Mouse (Mus musculus): ENCODE measurements at regions not wholly inside any gene's neighbourhood (a gene's known extent, or its start where the extent isn't known, plus 50 kb on each side); places are given as distances from the start of the nearest gene placed in this dataset.
A peak's percentile ranks its signal among the peaks of the same experiment; 100 is the strongest.

GRCm38 (mm10) chr8:125367374-125367773 is 202.2 kb downstream of the Sipa1l2 start:
- DNase-seq, result no peak

DNA sequence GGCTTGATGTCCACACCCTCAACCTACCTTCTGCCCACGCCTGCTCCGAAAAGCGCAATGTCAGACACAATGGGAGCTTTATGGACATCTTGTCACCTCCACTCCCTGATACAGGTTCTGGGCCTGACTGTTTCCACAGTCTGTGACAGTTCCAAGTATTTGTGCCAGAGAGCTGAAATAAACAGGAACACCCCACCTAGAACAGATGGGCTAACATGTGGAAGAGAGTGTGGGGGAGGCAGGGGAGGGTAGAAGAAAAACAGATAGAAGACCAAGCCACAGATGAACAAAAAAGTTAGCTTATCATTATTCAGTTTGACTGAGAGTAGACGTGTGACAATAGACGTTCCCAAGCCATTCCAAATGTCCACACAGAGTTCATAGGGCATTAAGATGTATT is 204.6 kb downstream of the Sipa1l2 start:
- DNase-seq, result no peak

DNA sequence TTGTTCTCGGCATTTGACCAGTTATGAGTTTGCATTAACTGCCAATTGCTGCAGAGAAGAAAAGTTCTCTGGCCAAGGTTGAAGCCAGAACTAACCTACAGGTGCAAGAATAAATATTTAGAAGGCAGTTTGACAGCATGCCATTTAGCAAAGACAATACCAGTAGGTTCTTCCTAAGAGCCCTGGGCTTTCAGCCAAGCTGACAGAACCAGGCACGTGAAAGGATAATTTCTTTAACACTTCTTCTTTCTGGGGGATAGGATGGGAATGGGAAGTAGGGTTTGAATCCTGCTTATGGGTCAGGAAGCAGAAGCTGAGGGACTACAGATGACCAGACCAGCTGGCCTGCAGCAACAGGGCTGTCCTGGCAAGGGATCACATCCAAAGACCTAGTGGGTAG is 210.2 kb downstream of the Sipa1l2 start:
- DNase-seq, result no peak

- no peak for DNase-seq
Observed at GRCm38 (mm10) chr8:125357759-125358158, 211.8 kb downstream of the Sipa1l2 start.

- DNase-seq, result no peak
Observed at GRCm38 (mm10) chr8:125355059-125355509, 214.5 kb downstream of the Sipa1l2 start.

- DNase-seq, result no peak
Observed at GRCm38 (mm10) chr8:125352276-125352675, 217.3 kb downstream of the Sipa1l2 start.

DNA sequence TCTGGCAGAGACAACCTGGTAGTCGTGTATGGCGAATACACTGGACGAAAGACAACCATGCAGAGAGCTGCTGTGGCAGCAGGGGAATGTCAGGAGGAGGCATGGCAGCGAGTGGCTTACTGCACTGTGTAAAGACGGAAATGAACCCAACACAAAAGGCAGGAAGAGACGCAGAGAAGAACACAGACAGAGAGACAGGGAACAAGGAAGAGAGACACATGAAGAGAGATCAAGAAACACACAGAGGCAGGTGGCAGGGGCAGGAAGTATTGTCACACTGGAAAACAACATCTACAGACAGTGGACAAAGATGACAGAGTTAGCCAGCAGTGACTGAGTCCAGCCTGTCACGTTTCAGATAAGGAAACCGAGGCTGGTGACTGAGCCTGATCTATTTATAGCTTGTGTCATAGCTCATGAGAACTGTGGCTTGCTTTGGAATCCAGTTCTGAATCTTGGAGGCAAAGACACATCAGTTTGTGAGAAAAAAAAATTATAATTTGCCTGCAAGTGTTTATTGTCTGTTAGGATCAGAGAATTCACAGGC is 218.0 kb downstream of the Sipa1l2 start:
- no peak for DNase-seq

- no peak for DNase-seq
Observed at GRCm38 (mm10) chr8:125349290-125350025, 220.2 kb downstream of the Sipa1l2 start.

DNA sequence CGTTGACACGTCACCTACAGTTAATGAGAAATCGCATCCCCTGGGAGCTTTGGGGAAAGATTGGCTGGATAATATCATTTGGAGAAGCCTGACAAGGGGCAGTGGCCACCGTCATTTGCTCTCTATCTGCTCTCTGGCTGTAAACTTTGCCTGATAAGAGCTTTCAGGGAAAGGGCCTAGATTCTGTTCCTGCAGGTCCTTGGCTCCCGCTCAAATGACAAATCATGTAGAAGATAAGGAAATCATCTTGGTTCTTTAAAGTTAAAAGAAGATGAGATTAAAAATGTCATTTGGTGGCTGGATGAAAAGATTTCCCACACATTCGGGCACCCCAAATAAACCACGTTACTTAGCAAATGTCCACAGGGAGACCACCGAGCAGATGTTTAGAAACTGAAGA is 223.4 kb downstream of the Sipa1l2 start:
- no peak for DNase-seq

- DNase-seq, result no peak
Observed at GRCm38 (mm10) chr8:125345571-125345970, 224.0 kb downstream of the Sipa1l2 start.

GRCm38 (mm10) chr8:125343867-125344266 is 225.7 kb downstream of the Sipa1l2 start:
- DNase-seq, result no peak

DNA sequence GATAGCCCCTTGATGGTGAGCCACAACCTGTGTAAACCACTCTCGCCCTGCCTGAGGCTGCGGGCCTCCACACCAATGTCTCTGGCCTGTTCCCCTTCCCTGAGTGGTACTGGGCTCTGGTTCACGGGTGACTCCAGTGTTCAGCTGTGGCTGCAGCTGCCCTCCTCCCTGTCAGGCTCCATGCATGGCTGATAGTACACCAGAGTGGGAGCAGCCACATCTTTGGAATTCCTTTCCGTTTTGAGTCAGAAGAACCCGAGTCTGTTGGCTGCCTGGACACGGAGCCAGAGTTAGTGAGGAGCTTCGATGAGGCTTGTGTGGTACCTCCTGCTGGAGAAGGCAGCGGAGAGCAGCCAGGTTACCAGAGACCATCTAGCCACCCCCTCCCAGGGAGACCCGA is 227.1 kb downstream of the Sipa1l2 start:
- DNase-seq, result no peak

DNA sequence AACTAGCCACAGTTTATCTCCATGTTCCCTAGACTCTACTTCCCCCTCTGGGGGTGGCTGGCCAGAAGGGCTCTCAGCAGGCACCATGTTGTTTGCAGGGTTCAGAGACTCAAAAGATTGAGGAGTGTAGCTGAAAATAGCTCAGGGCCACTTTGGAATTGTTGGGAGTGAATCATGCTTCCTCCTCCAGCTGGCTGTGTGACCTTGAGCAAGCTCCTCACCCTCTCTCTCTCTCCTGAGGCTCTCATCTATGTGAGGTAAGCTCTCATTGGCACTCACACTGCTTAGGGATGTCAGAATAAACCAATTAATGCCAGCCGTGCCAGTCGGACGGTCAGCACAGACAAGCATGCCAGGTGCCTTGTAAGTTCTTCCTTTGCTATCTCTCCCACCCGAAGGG is 228.0 kb downstream of the Sipa1l2 start:
- DNase-seq, result peak; percentile 31

DNA sequence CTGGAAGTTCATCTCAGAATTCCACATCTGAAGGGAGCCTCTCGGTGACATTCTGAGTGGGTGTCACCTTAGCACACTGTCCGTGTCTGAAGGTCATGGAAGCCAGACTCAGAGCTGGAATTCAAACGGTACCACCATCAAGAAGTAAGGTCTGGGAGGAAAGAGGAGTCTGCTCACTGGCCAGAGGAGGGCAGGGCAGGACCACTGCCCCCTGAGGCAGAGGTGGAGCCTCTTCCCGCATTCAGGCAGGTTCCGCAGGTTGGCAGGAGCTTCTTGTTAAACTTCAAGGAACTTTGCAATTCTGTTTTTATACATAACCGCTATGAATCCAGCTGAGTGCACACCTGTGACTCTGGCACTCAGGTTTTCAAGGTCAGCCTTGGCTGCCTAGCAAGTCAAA is 231.4 kb downstream of the Sipa1l2 start:
- no peak for DNase-seq

DNA sequence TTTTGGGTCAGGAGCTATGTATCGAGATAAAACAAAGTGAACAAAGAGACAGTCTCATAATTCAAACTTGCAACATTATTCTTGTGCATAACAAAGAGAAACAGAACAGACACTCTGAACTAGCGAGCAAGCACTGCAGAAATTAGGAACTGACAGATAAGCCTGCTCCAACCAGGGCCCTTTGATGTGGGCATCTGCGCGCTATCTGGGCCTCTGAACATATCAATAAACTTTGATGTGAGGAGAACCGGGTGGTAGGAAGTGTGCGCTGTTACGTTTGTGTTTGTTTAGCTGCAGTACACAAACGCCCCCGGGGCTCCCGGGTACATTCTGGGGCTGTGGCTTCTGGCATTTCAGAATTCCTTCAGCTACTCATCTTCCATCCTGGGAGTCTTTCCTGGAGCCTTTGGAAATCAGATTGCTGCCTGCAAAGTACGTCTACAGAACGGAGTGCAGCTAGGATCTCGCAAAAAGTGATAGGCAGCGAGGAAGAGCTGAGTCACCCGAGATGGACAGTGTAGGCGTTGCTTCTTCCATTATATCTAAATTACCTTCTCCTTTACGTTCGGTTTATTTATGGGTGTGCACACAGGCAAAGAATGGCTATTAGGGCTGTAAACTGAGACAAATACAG is 232.0 kb downstream of the Sipa1l2 start:
- no peak for DNase-seq

DNA sequence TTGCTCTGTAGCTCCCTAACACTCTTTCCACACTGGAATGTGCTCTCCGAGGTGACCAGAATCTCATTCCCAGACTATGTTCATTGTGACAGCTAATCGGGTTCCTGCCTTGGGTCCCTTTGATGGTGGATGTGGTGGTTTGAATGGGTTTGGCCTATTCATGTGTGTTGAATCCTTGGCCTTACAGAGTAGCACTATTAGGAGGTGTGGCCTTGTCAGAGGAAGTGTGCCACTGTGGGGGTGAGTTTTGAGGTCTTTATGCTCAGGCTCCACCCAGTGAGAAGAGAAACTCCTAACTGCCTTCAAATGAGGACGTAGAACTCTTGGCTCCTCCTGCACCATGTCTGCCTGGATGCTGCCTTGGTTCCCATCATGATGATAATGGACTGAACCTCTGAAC is 232.8 kb downstream of the Sipa1l2 start:
- no peak for DNase-seq

GRCm38 (mm10) chr8:125335575-125336370 is 233.8 kb downstream of the Sipa1l2 start:
- no peak for DNase-seq

GRCm38 (mm10) chr8:125335171-125335570 is 234.4 kb downstream of the Sipa1l2 start:
- no peak for DNase-seq

DNA sequence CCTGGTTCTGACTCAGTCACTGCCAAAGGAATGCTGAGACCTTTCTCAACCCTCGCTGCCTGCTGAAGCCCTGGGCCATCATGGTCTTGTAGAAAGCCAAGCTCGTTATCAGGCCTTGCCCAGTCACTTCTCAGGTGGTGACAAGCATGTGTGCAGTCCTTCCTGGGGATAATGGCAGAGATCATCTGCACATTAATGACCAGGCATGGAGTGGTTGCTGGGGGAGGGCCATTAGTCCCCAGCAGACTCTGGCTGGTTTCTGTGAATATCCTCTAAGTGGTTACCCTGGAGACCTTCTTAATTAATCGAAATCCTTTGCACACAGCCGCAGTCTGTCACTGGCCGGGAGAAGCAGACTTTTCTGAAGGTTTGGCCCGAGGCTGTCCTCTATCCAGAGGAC is 239.0 kb downstream of the Sipa1l2 start:
- no peak for DNase-seq

DNA sequence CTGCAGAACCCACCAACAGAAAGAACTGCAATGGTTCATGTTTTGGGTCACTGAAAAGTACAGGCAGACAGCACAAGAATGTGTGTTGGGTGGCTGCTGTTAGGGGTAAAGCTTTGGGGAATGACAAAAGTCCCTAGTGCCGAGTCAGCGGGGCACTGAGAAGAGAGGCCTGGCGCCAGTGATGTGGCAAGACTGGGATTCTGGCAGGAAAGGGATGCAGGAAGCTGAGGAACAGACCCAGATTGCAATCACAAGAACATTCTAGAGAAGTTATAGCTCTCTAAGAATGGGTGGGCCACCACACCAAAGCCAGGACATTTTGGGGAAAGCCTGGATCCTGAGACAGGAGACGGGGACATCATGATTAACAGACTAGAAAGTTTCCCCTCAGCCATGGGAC is 241.0 kb downstream of the Sipa1l2 start:
- DNase-seq, result no peak

DNA sequence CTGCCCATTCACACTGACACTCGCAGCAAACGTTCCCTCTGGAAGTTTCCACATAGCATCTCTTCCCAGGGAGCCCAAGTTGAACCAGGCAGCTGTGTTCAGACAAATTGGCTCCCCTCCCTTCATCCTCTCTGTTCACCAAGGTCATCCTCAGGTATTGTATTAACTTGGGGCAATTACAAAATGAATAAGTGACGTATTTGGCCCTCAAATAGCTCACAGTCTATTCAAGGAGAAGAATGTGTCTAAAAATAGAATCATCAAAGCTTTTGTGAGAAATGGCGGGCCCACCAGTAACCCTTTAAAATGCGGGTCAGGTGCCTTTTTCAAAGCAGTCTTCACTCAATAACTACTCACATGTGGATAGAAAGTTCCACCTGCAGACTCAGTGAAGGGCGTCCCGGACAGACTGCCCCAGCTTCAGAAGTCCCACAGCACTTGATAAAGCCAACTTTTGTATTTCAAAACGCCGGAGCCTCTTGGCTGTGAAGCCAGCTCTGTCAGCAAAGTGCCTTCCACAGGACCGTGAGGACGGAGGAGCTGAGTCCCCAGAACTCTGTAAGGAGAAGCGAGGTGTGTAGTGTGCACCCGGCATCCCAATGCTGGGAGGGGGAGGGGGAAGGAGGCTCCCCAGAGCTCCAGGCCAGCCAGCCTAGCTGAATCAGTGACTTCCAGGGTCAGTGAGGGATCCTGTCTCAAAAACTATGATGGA is 241.9 kb downstream of the Sipa1l2 start:
- no peak for DNase-seq

GRCm38 (mm10) chr8:125327006-125327405 is 242.6 kb downstream of the Sipa1l2 start:
- no peak for DNase-seq

- no peak for DNase-seq
Observed at GRCm38 (mm10) chr8:125325736-125326135, 243.9 kb downstream of the Sipa1l2 start.

Data from cerebellum, adult 8-10 months (tissue).